Mouse (Mus musculus): ENCODE results near the gene Gm49320.

DNA sequence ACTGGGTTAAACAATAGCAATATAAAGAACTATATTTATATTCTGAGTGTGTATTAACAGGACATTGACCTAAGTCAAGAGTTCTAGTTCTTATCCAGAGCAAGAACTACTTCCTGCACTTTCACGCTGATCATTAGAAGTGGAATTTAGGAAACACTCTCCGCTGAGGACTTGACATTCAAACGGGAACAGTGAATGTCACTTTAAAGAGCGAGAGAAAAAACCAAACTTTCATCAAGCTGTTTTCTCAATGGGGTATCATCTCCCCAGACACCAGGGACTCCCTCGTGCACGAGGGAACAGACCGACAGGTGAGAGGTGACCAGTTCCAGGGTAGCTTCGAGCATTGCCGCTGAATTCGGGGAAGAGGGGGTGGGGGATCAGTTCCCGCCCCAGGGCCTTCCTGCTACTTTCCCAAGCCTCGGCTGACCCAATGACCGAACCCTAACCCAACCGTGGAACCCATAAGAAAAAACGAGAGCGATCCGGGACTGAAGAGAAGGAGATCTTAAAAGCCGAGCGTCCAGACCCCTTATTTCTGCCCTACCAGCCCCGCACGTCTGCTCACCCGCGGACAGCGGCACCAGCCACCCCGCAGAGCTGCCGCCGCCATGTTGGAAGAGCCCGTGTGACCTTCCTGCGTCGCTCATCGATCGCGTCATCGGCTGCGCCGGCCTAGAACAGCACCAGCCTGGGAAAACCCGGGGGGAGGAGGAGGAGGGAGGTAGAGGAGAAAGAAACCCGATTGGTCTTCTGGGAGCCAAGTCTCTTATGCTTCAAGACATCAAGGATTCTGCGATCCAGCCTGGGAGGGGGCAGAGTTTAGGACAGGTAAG lies 36.8 kb downstream of the Gm49320 start, which contains the start of gene Timm44:
- no peak for TF ChIP-seq CTCF (IDR thresholded peaks at IDR 0.05; ENCODE audit: low read depth)
- no peak for TF ChIP-seq EP300 (IDR thresholded peaks at IDR 0.05; ENCODE audit: low read depth)

All from liver, postnatal 0 days (tissue).